Mouse (Mus musculus): Measurements from ENCODE around the gene Dst. TPM values are rescaled to one million over a fixed set of nuclear protein-coding genes. Genes with fewer than 3 reads are reported as not detected.

The Dst gene
- total RNA-seq (2021): 100 to 1,000 TPM; 209 to 234 TPM
- long read RNA-seq, experiment 1, partial matches to known transcripts: 1 of 3 reads
- long read RNA-seq, experiment 1, other reads (novel, unspliced or antisense): 2 of 3 reads
- long read RNA-seq, experiment 2, partial matches to known transcripts: 1 of 1 reads
- long read RNA-seq, experiment 2, other reads (novel, unspliced or antisense): 0 of 1 reads

DNA sequence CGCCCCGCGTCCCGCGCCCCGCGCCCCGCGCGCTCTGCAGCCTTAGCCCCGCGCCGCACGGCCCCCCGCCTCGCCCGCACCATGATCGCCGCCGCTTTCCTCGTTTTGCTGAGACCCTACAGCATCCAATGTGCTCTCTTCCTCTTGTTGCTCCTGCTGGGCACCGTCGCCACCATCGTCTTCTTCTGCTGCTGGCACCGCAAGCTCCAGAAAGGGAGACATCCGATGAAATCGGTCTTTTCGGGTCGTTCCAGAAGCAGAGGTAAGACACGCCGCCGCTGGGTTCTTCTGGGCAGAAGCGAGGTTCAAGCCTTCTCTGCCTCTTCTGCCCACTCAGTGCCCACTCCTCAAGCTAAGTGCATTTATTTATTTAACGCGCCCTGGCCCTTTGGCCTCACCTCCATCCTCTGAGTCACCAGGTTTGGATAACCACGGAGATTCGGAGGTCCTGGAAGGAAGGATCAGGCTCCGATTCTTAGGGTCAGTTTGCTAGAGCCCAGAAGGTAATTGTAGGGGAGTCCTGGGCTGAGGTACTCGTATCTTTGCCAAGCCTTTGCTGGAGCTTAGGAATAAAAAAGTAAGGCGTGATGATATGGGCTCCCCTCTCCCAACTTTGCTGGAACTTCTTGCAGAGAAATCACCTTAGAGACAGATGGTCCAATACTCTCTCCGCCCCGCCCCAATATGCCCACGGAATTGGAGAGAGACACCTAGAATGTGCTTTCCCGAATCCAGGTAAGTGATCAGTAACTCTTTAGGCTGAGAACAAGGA, at the start of gene Dst:
Gene Dst (plus strand): TSS at position 35 of the 772 bp plus-strand sequence.
- DNase-seq (ENCODE audit: low spot score in 2 of 2): no peak

DNA sequence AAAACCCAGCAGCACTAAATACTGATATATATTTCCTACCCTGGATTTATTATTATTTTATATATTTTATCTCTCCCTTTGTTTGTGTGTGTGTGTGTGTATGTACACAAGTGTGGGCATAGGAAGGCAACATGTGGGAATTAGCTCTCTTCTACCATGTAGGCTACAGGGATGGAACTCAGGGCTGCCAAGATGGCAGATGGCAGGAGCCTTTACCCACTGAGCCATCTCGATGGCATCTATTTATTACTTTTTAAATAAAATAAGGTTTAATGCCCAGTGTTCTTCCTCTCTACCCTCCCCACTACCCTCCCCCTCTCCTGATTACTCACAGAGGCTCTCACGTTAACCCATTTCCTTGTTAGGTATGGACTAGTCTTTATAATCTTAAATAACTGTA, 39.0 kb upstream of the Dst start:
- no peak for DNase-seq (ENCODE audit: low spot score in 2 of 2)

DNA sequence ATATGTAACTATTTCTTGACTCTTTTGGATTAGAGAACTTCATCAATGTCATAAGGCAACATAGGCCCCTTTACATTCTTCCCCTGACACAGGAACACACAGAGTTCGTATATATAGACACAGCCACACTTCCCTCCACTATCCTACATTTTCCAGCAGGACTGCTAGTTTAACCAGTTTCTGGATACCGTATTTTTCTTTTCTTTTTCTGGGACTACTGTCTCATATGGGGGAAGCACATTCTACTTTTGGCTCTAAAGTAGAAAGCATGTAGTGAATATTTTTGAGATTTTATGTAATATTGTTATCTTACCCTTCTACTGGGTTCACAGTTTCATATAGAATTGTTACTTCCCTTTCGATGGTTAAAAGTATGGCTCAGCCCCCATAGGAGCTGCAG, 38.6 kb upstream of the Dst start:
- DNase-seq (ENCODE audit: low spot score in 2 of 2): no peak

DNA sequence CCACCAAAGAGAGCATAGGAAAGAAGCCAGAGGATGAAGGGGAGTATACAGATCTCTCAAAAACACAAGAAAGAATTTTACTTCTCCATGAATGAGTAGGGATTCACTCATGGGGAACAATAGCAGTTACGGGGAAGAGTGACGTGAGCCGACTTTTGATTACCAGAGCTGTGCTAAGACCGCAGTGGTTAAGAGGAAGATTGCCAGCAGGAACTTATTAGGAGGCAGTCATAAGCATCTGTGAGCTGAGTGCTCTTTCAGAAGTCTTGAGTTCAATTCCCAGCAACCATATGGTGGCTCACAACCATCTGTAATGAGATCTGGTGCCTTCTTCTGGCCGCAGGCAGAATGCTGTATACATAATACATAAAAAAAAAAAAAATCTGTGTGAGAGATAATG, 34.5 kb upstream of the Dst start:
- no peak for DNase-seq (ENCODE audit: low spot score in 2 of 2)

DNA sequence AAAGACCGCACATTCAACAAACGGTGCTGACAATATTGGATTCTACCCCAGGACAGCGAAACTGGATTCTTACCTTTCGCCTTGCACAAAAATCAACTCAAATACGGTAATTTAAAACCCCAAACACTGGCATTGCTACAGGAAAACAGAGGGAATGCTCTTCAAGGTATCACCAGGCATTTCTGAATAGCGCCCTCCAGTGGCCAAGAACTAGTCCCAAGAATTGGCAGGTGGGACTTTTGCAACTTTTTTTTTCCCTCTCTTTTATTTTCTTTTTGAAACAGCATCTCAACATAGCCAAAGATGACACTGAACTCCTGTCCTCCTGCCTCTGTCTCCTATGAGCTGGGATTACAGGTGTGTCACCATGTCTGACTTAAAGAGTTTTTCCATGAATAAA, 32.3 kb upstream of the Dst start:
- no peak for DNase-seq (ENCODE audit: low spot score in 2 of 2)

DNA sequence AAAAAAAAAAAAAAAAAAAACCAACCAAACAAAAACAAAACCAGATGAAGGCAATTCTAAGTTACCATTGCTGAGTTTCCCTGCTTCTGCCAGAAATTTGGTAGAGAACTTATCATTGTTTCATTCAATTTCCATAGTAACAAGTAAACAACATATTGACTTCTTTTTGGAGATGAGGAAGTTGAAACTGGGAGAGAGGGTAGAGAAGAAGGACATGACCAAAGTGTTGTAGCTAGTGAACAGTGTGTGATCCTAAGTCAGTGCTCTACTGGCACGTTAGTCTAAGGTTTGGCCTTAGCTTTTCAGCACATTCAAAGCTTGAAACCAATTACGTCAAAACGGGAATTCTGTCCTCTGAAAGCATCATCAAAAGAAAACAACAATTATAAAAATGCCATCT, 31.6 kb upstream of the Dst start:
- DNase-seq (ENCODE audit: low spot score in 2 of 2): no peak

DNA sequence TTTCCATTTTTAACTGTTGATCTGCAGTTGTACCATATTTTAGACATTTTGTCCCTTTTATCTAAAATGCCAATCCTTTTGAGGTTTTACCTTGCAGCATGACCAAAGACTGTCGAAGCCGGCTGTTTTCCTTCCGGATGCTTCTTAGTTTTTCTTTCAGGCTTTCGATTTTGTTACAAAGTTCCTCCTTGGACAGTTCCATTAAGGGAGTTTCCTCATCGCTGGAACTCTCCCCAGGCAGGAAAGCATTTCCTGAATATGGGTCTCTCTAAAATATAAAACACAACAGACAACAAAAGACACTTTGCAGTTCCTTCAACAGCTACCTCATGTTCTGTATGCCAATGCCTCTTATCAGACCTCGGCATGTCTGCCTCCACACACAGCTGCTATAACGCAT, 29.9 kb upstream of the Dst start:
- DNase-seq (ENCODE audit: low spot score in 2 of 2): no peak

DNA sequence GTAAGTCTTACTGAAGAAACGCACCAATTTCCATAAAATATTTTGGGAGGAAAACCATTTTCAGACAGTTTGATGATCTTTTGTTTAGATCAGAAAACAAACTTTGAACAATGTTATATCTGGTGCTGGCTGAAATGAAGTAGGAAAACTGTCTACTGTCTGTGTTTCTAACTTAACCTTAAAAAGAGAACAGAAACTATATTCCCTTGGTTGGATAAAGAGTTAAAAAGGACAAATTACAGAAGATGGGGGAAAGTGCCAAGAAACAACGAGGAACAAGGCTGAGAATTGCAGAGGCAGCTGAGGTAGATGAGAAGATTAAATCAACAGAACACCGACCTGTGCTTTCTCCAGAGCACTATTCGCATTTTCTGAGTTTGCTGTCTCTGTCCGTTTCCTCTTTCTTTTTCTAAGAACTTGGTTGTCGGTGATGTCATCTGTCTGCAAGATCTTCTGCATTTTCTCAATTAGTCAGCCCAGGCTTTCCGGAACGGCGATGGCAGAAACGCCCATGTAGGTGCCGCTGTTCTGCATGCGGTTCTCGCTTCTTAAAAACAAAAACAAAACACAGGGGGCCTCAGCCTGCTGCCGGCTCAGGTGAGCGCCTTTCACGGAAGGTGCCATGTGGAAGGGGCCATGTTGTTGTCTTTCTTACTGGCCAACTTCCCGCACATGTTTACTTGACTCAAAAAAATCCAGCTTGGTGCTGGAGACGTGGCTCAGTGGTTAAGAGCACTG, 24.8 kb upstream of the Dst start:
- peak in 1 of 2 experiments; percentile 23 for DNase-seq (ENCODE audit: low spot score in 2 of 2)

DNA sequence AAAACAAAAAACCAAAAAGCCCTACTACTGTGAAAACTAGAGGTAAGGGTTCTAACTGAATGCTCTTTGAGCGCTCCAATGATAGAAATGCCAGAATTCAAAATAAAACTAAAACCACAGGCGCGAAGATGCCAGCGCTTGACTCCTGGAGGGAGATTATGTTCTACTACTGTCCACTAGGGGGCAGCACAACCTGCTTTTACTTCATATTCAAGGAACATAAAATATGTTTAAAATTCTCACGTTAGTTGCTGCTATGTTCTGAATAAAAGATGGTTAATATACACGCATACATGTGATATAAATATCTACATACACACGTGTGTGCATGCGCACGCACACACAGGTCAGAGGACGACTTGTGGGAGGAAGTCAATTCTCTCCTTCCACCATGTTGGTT, 15.2 kb upstream of the Dst start:
- DNase-seq (ENCODE audit: low spot score in 2 of 2): peak; percentile 22 to 57

DNA sequence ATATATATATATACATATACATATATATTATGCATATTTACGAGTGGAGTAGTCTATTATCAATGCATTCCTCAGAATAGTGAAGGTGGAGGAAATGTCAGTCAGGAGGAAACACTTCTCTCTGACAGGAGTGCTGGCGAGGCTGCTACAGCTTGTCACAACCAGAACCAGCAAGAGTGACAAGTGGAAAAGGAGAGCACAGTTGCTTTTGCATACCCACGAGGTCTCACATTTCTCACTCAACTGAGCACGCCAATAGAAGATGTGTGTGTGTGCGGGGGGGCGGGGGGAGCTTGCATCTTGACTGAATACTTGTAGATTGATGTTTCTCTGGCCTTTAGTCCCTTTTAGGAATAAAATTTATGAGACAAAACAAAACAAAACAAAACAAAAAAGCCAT, 11.9 kb upstream of the Dst start:
- DNase-seq (ENCODE audit: low spot score in 2 of 2): no peak

DNA sequence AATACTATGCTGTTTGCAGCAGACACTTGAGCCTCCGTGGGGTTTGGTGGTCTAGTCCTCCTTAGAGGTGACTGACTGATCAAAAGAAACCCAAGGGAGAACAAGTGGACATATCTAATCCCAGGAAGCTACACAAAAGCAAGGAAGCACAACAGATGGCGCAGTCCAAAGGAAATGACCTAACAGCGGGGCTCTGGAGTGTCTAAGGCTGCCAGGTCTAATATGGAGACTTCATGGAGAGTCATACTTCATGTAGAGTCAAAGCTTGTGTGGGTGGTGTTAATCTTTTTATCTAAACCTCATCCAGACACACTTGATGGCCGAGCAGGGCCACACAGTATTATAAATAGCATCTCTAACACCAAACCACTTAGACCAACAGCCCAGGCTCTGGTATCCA, 11.4 kb upstream of the Dst start:
- DNase-seq (ENCODE audit: low spot score in 2 of 2): no peak

DNA sequence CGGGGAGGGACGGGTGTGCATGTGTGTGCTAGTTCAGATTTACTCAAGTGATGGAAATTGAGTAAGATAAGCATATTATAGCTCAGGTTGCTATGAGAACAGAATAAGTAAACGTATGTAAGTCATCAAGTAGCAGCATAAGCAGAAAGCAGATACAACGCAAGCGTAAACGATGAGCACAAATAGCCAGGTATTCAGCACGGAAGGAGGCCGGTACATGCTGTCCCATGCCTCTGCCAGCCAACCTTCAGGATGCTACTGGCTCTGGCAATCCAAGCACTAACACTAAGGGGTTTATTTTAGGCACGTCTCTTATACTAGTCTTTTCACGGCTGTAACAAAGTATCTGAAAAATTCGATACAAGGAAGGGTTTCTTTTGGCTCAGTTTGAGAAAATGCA, 10.6 kb upstream of the Dst start:
- DNase-seq (ENCODE audit: low spot score in 2 of 2): no peak

DNA sequence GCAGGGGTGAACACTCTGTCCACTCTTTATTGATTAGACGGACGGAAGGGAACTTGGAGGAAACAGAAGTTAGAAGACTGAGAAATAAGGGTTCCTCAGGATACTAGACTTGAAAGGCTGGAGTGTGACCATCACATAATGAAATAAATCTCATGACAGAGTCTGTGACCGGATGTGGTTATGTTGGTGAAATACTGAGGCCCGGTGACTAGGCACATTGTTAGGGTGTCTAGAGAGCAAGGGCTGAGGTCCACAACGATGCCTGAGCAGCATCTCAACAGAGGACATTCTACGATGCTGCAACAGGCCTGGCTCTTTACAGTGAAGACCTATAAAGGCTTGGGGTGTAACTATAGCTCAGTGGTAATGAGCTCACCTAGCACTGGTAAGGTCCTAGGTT, 9.7 kb upstream of the Dst start:
- no peak for DNase-seq (ENCODE audit: low spot score in 2 of 2)

DNA sequence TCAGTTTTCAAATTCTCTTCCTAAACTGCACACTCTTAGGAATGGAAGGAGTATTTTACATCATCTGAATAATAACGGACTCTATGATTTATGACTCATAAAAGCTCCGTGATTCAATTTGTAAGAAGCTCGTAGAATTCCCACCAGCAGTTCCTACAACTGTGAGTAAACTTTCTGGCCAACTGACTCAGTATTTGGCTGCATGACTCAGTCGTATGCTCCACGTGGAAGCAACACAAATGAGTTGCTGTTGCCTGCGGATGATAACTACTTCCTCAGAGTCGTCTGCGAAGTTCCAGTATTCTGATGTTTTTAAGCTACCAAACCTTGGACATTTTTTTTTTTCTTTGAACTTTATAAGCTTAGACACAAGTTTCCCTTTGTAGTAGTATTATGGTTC, 7.8 kb upstream of the Dst start:
- no peak for DNase-seq (ENCODE audit: low spot score in 2 of 2)

DNA sequence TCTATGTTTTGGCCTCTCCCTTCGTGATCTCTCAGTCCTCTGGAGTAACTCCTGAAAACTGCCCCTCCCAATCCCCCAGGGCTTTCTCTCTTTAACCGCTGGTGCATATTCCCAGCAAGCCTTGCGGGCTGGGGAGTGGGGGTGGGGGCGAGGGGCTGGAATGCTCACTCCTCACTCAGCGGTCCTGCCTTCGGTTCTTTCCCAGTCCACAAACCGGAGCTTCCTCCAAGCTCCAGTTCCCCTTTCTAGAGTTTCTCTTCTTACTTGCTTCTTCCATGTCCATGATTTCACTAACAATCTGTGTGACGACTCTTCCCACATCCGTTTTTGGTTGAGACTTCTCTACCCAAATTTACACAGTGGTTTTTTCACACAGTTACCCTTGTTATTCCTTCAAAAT, 4.4 kb upstream of the Dst start:
- DNase-seq (ENCODE audit: low spot score in 2 of 2): no peak

DNA sequence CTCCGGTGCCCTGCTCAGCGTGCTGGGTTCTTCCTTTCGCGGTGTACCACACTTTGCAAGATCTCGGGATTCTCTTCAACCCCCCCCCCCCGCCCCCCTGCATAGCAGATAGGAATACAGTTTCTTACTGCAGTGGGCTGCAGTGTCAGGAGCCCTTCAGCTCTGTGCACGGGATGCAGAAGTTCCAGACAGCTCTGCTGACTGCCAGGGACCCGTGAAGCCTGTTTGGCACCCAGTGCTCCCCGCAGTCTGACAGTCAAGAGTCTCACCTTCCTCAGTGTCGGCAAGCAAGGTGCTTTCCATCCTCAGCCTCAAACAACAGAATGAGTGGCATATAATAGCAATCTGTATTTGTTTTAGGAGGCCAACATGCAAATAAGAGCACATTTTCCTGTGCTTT, 1.8 kb upstream of the Dst start:
- DNase-seq (ENCODE audit: low spot score in 2 of 2): no peak

DNA sequence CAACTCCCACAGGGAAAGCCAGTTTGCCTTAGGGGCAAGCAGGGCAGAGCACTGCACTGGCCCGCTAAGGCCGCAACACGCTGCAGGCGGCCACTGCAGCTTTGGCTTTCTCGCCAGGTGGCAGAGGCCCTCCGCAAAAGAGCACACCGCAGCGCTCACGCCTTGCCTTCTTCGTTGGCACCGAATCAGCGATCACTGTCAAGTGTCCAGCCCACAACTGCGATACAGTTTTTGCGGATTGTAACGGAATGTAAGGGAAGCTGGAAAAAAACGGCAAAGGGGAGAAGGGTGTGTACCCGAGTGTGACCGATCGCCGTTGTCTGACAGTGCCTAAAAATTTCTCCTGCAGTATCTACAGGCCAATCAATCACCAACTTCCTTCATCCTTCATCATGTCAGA, 1.1 kb upstream of the Dst start:
- peak in 1 of 2 experiments; percentile 22 for DNase-seq (ENCODE audit: low spot score in 2 of 2)

DNA sequence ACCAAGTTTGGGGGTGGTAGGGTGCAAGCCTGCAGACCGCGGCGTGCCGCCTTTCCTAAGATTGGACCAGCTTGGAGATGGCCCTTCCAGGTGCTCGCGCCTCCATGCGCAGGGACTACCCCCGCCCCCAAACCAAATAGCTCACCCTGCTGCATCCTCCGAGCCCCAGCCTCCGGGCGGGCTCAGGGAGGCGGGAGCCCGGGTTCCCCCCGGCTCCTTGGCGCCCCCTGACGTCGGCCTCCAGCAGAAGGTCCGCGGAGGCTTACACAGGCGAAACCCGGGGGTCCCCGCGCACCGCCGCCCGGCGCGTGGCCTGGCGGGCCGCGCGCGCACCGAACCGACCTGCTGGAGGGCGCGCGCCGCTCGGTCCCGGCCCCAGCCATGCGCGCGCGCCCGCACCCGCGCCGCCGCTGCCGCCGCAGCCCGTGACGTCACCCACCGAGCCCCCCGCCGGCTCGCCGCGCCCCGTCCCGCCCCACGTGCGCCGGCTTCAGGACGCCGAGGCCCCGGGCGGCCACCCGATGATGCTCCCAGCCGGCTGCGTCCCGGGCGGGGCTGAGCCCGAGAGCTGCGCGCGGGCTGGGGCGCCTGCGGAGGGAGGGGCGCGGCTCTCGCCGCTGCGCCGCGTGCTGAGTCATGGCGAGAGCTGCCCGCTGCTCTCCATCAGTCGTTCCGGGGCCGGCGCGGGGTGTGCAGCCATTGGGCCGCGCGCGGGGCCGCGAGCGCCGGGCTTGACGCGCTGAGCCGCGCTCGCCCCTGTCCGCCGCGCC, 419 bp upstream of the Dst start, which contains the start of gene Bend6:
Gene Bend6 (minus strand): TSS at position 396 of the 770 bp plus-strand sequence.
- DNase-seq (ENCODE audit: low spot score in 2 of 2): peak; percentile 68 to 80

DNA sequence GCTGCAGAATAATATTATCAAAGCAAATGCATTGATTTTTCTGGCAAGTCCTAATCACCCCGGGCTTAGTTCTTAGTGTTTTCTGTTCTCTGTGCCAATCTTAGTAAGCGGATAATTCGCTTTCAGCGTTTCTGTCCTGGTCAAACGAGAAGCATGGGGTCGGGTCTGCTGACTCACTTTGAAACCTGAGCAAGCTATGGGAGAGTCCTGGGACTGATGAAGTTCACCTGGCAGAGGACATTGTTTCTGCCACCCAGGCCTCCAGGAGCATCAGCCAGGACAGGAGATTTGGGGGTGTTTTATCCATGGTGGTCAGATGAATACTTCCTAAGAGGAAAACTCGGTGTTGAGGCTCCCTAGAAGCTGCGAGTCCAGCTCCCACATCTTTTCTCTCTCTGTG, 3.6 kb downstream of the Dst start:
- no peak for DNase-seq (ENCODE audit: low spot score in 2 of 2)

DNA sequence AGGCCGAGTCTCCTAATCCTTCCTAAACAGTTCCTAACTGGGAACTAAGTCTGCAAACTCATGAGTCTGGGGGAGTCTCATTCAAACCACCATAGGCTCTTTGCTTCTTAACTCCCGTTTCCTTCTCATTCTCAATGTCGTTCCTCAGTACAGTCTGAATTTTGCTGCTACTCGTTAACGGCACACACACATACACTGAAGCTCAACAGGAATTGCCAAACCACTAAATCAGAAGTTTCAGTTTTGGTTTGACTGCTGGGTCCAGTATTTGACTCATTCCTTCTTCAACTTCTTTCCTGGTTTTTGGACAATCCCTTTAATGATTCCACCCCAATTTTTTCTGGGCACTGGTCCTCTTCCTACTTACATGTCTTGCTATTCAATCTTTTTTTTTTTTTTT, 8.5 kb downstream of the Dst start:
- DNase-seq (ENCODE audit: low spot score in 2 of 2): no peak

DNA sequence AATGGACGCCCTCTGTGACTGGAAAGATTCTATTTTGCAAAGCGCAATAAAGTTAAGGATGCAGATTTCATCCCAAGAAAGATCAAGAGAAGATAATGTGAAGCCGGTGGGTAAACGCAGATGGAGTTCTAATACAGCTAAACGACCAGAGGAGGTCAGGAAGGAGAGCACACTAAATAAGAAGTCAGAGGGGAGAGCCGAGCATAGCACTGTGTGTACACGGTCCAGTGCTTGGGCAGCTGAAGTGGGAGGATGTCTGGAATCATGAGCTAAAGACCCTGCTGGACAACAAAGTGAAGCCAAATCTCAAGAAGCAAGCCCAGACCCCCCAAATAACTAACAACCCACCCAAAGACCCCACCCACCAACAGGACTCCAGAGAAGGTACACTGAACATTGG, 14.9 kb downstream of the Dst start:
- DNase-seq (ENCODE audit: low spot score in 2 of 2): no peak

DNA sequence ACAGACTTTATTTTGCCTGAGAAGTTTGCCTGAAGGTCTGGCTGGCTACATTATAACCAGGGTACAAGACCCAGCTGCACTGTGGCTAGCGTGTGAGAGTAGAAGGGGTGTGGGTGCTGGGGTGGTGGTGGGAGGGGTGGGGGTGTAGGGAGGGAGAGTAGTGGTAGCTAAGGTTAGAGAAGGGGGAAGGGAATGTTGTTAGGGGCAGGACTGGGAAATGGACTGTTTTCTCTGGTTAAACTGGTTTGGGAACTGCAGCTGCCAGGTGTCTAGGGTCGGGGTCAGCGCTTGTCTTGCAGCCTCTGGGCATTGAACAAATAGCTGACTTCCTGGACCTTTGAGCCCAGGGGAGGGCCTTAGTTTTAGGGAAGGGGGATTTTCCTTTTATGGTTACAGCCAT, 17.3 kb downstream of the Dst start:
- no peak for DNase-seq (ENCODE audit: low spot score in 2 of 2)

All from layer of hippocampus, postnatal 14 days (tissue).